Mouse (Mus musculus): Measurements from ENCODE around the gene Smpd2. TPM values are rescaled to one million over a fixed set of nuclear protein-coding genes. Genes with fewer than 3 reads are reported as not detected.

Smpd2 gene
- polyA plus RNA-seq (2012), result 10.4 and 15.4 TPM in 2 replicates

GRCm38 (mm10) chr10:41489708-41490517 lies at the start of gene Smpd2, which contains the start of gene Ppil6:
Gene Smpd2, minus strand, starts transcription at chr10:41490369.
Gene Ppil6, plus strand, starts transcription at chr10:41490439.
- TF ChIP-seq GATA1 (IDR thresholded peaks at IDR 0.05; ENCODE audit: low read length), result no peak

GRCm38 (mm10) chr10:41538986-41539385 lies 48.8 kb upstream of the Smpd2 start:
- no peak for TF ChIP-seq GATA1 (IDR thresholded peaks at IDR 0.05; ENCODE audit: low read length)

- TF ChIP-seq GATA1 (IDR thresholded peaks at IDR 0.05; ENCODE audit: low read length), result no peak
Observed at GRCm38 (mm10) chr10:41537983-41538330, 47.8 kb upstream of the Smpd2 start.

- no peak for TF ChIP-seq GATA1 (IDR thresholded peaks at IDR 0.05; ENCODE audit: low read length)
Observed at GRCm38 (mm10) chr10:41537226-41537982, 47.2 kb upstream of the Smpd2 start.

- TF ChIP-seq GATA1 (IDR thresholded peaks at IDR 0.05; ENCODE audit: low read length), result no peak
Observed at GRCm38 (mm10) chr10:41536714-41537113, 46.5 kb upstream of the Smpd2 start.

GRCm38 (mm10) chr10:41535991-41536390 lies 45.8 kb upstream of the Smpd2 start:
- TF ChIP-seq GATA1 (IDR thresholded peaks at IDR 0.05; ENCODE audit: low read length), result no peak

GRCm38 (mm10) chr10:41529972-41530371 lies 39.8 kb upstream of the Smpd2 start:
- TF ChIP-seq GATA1 (IDR thresholded peaks at IDR 0.05; ENCODE audit: low read length), result no peak

GRCm38 (mm10) chr10:41525696-41526095 lies 35.5 kb upstream of the Smpd2 start:
- no peak for TF ChIP-seq GATA1 (IDR thresholded peaks at IDR 0.05; ENCODE audit: low read length)

GRCm38 (mm10) chr10:41523386-41523785 lies 33.2 kb upstream of the Smpd2 start:
- TF ChIP-seq GATA1 (IDR thresholded peaks at IDR 0.05; ENCODE audit: low read length), result no peak

- no peak for TF ChIP-seq GATA1 (IDR thresholded peaks at IDR 0.05; ENCODE audit: low read length)
Observed at GRCm38 (mm10) chr10:41520410-41520673, 30.2 kb upstream of the Smpd2 start.

GRCm38 (mm10) chr10:41519640-41520409 lies 29.7 kb upstream of the Smpd2 start:
- no peak for TF ChIP-seq GATA1 (IDR thresholded peaks at IDR 0.05; ENCODE audit: low read length)

GRCm38 (mm10) chr10:41518981-41519618 lies 28.9 kb upstream of the Smpd2 start, which contains the start of gene Cd164:
Gene Cd164, plus strand, starts transcription at chr10:41519414.
- no peak for TF ChIP-seq GATA1 (IDR thresholded peaks at IDR 0.05; ENCODE audit: low read length)

GRCm38 (mm10) chr10:41518508-41518980 lies 28.4 kb upstream of the Smpd2 start:
- no peak for TF ChIP-seq GATA1 (IDR thresholded peaks at IDR 0.05; ENCODE audit: low read length)

- no peak for TF ChIP-seq GATA1 (IDR thresholded peaks at IDR 0.05; ENCODE audit: low read length)
Observed at GRCm38 (mm10) chr10:41514921-41515320, 24.8 kb upstream of the Smpd2 start.

GRCm38 (mm10) chr10:41514301-41514700 lies 24.1 kb upstream of the Smpd2 start:
- TF ChIP-seq GATA1 (IDR thresholded peaks at IDR 0.05; ENCODE audit: low read length), result no peak
